Mouse (Mus musculus) stomach, postnatal 0 days (tissue): ENCODE results near the gene Csnk2a2. TPM values are rescaled to one million over a fixed set of nuclear protein-coding genes. Genes with fewer than 3 reads are reported as not detected.

Experiments used
- ATAC-seq: fragments of 200-750 bp; cut with Nextera tagmentation; 2 replicates; pipeline ENCODE4 v1.8.0; 2017; ENCODE audit not compliant: low FRiP score, low TSS enrichment
- DNase-seq: peaks from one replicate; pipeline ENCODE4 v3.0.0-alpha.2; 2016; ENCODE audit warnings: low spot score
- H3K27ac ChIP-seq: fragments of 300-500 bp; sonication (generic); replicated peaks from 2 replicates; pipeline ENCODE4 v1.5.1; 2014; ENCODE audit warnings: mild to moderate bottlenecking, control low read depth
- H3K27me3 ChIP-seq: fragments of 300-500 bp; sonication (generic); 2 replicates; pipeline ENCODE4 v1.6.1; 2014; ENCODE audit warnings: low read length; ENCODE audit not compliant: control insufficient read depth, insufficient read depth
- H3K36me3 ChIP-seq: fragments of 300-500 bp; sonication (generic); 2 replicates; pipeline ENCODE4 v1.6.1; 2014; ENCODE audit warnings: low read length, mixed read lengths; ENCODE audit not compliant: control insufficient read depth, insufficient read depth
- H3K4me1 ChIP-seq: fragments of 300-500 bp; sonication (generic); replicated peaks from 2 replicates; pipeline ENCODE4 v1.6.1; 2014; ENCODE audit warnings: antibody characterized with exemption; ENCODE audit not compliant: control insufficient read depth, insufficient read depth
- H3K4me2 ChIP-seq: fragments of 300-500 bp; sonication (generic); replicated peaks from 2 replicates; pipeline ENCODE4 v1.6.1; 2014; ENCODE audit warnings: low read depth, mild to moderate bottlenecking, control low read depth, moderate library complexity
- H3K4me3 ChIP-seq: fragments of 300-500 bp; sonication (generic); 2 replicates; pipeline ENCODE4 v1.5.1; 2014; ENCODE audit warnings: low read depth, low read length, control low read depth
- H3K9ac ChIP-seq: fragments of 300-500 bp; sonication (generic); 2 replicates; pipeline ENCODE4 v1.6.1; 2014; ENCODE audit warnings: mild to moderate bottlenecking, low read length, control low read depth, mixed read lengths
- H3K9me3 ChIP-seq: fragments of 300-500 bp; sonication (generic); 2 replicates; pipeline ENCODE4 v1.6.1; 2016; ENCODE audit warnings: low read length; ENCODE audit not compliant: control insufficient read depth
- CTCF ChIP-seq: IDR thresholded peaks from 2 replicates; pipeline ENCODE4 v1.5.1; 2016; ENCODE audit warnings: antibody characterized with exemption, low read depth, mild to moderate bottlenecking, moderate library complexity
- EP300 ChIP-seq: optimal IDR thresholded peaks from 2 replicates; pipeline ENCODE3; 2016; ENCODE audit warnings: antibody characterized with exemption
- WGBS: fragments of 180-500 bp; shearing (Covaris S2); extraction: QIAGEN DNeasy Blood & Tissue Kit; methylation state at CpG from one replicate; pipeline ENCODE4 v1.1.7; 2014; 5-methylcytosine and 5-hydroxymethylcytosine counted together
- polyA plus RNA-seq: library from polyadenylated mRNA; unstranded; fragments of >200 nt; fragmentation: Nextera tagmentation; extraction: Ambion mirVana; gene quantifications from 2 replicates; pipeline ENCODE4 v1.2.1, GENCODE M21; 2015

The Csnk2a2 gene
- polyA plus RNA-seq, 1 experiment from 2014 or later, result 7.9 TPM

DNA sequence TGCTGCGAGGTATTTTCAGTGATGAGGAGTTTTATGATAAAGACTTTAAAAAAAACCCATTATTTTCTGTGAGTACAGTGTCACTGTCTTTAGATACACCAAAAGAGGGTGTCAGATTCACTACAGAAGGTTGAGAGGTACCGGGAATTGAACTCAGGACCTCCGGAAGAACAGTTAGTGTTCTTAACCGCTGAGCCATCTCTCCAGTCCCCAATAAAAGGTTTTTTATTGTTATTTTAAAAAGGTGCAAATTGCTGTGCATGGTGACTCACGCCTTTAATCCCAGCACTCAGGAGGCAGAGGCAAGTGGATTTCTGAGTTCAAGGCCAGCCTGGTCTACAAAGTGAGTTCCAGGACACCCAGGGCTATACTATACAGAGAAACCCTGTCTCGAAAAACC, 5.6 kb upstream of the Csnk2a2 start:
- no peaks in the 10 kb centered on the region for H3K27me3 ChIP-seq
- H3K9ac ChIP-seq, result no peak overlapping the region
- TF ChIP-seq CTCF (no peak), EP300 (no peak)
- H3K27ac ChIP-seq, result no peak overlapping the region
- DNase-seq (no peak), ATAC-seq (no peak)
- H3K36me3 ChIP-seq, result no peaks in the 10 kb centered on the region
- no peaks in the 10 kb centered on the region; the same call in 1 of the 2 replicates for H3K4me1 ChIP-seq
- no peaks in the 10 kb centered on the region for H3K9me3 ChIP-seq
- WGBS, result 85% methylated on average over 6 of the region's 6 CpGs
- H3K4me3 ChIP-seq, result no peak overlapping the region
- no peak overlapping the region for H3K4me2 ChIP-seq

DNA sequence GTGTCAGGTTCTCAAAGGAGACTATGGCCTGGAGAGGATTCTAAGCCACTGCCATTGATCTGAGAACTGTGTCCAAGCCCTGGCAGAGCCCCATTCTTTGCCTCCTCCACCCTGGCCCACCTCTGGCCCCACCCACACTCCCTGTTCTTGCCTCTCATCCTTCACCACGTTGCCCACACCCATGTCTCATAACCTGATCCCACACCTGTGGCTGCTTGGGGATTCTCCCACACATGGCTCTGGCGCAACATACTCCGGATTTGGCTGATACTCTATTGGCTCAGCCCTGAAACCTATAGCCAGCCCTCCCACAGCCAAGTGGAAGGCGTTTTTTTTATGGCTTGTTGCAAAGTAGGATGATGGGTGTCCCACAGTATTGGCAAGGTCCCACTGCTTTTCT, 2.2 kb upstream of the Csnk2a2 start:
- peak; percentile 51; the same call in 1 of the 2 replicates for ATAC-seq

DNA sequence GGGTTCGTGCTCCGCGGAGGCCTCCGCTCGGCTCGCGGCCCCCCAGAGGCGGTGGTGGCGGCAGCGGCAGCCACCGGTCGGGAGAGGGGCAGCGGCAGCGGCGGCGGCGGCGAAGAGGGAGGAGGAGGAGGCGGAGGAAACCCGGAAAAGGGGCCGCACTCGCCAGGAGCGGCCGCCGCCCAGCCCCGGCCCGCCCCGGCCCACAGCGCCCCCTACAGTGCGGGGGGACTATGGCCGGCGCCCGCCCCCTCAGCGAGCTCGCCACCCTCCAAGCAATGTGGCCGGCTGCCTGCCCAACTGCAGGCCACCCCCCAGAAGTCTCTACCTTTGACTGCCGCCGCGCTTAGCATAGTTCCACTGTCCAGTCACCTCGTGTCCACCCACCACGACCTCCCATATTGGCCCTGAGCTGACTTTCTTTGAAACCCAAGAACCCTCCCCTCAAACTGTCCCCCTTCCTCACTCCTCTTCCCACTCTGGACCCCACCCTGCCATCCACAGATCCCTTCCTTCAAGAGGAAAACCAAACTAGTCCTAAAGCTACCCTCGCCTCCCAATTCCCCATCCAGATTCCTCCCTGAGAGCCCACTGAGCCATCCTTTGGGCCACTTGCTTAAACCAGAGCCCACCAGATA, 1.0 kb downstream of the Csnk2a2 start:
- TF ChIP-seq CTCF, result peak; percentile 78
- no peak for TF ChIP-seq EP300
- H3K4me2 ChIP-seq, result peak overlapping the region; percentile 92
- 4% methylated on average over 18 of the region's 42 CpGs for WGBS
- peak overlapping the region; percentile 58 for H3K27ac ChIP-seq
- no peaks in the 10 kb centered on the region for H3K9me3 ChIP-seq
- H3K4me3 ChIP-seq, result peak overlapping the region; percentile 79
- no peaks in the 10 kb centered on the region; the same call in 1 of the 2 replicates for H3K4me1 ChIP-seq
- peak; percentile 90 for DNase-seq
- peak; percentile 94 for ATAC-seq
- peak overlapping the region; percentile 94 for H3K9ac ChIP-seq
- H3K36me3 ChIP-seq, result peaks cover 6% of the 10 kb centered on the region
- no peaks in the 10 kb centered on the region for H3K27me3 ChIP-seq

More for the DNA sequence above, 2.2 kb upstream of the Csnk2a2 start:
- Histone ChIP-seq H3K4me2 (no peak overlapping the region), H3K36me3 (no peaks in the 10 kb centered on the region), H3K9ac (no peak overlapping the region), H3K4me3 (no peak overlapping the region), H3K27me3 (no peaks in the 10 kb centered on the region), H3K4me1 (no peaks in the 10 kb centered on the region; the same call in 1 of the 2 replicates), H3K27ac (0 out of 2 replicates have a peak overlapping the region, but pooled peaks have one; percentile 18), H3K9me3 (no peaks in the 10 kb centered on the region)
- TF ChIP-seq EP300, result no peak
- 46% methylated on average over 4 of the region's 4 CpGs for WGBS
- peak; percentile 20 for DNase-seq

DNA sequence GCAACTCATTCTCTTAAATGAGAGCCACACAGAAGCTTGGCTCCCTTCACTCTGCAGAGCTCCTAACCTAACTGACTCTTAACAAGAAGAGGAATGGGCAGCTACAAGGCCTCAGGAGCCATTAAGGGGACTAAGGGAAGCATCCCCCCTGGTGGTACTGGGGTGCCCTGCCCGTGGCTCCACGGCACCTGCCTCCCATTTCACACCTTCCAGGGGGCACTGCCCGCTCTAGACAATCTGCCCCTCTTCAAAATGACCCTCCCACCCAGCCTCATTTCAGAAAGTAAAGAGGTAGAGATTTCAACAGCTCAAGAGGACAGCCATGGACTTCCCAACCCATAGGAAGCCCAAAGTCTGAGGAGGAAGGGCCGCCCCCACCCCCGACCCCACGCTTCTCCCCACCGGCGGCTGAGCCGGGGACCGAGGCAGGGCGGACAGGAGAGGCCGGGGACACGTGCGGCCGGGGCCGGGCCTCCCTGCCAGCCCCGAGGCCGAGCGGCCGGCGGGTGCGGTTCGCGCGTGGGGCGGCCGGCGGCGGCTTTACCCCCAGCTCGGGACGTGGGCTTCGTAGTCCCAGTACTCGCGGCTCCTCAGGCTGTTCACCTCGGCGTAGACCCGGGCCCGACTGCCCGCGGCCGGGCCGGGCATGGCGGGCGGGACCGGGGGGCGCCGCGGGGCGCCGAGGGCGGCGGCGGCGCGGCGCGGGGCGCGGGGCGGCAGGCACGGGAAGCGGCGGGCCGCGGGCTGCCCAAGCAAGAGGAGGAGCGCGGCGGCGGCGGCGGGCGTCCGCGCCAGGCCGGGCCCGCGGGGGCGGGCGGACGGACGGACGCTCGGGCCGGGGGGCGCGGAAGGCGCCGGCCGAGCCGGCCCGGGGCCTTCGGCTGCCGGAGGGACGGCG, 1.8 kb downstream of the Csnk2a2 start:
- H3K4me1 ChIP-seq, result no peaks in the 10 kb centered on the region; the same call in 1 of the 2 replicates
- H3K4me2 ChIP-seq, result peak overlapping the region; percentile 92
- ATAC-seq (peak; percentile 45), DNase-seq (peak; percentile 29)
- H3K4me3 ChIP-seq, result peak overlapping the region; percentile 88
- peak overlapping the region; percentile 58 for H3K27ac ChIP-seq
- under 1% methylated on average over 53 of the region's 95 CpGs for WGBS
- H3K9ac ChIP-seq, result peak overlapping the region; percentile 94
- peaks cover 10% of the 10 kb centered on the region for H3K36me3 ChIP-seq
- H3K9me3 ChIP-seq, result no peaks in the 10 kb centered on the region
- TF ChIP-seq EP300, result no peak
- TF ChIP-seq CTCF, result peak; percentile 22
- H3K27me3 ChIP-seq, result no peaks in the 10 kb centered on the region

DNA sequence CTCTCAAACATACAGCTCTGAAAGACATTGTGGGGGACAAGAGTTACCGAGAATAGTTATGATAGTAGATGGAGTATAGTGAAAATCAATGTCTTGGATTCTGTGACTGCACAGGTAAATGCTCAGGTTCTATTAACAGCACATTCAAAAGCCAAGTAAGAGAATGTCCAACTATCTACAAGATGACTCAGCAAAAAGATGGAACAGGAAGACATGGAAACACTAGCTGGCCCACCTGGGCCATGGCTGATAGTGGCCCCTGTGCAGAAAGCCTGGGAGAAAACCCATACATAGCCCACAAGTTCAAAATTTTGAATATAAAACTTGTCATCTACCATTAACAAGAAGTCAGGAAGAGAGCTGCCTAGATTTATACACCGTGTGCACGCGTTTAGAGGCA, 19.8 kb downstream of the Csnk2a2 start:
- Histone ChIP-seq H3K27me3 (no peaks in the 10 kb centered on the region), H3K36me3 (peaks cover 11% of the 10 kb centered on the region; the same call in 1 of the 2 replicates), H3K9me3 (no peaks in the 10 kb centered on the region), H3K27ac (no peak overlapping the region), H3K4me2 (no peak overlapping the region), H3K9ac (no peak overlapping the region), H3K4me1 (no peaks in the 10 kb centered on the region), H3K4me3 (no peak overlapping the region)
- DNase-seq (no peak), ATAC-seq (no peak)
- TF ChIP-seq EP300 (no peak), CTCF (no peak)
- 96% methylated on average over 4 of the region's 4 CpGs for WGBS

DNA sequence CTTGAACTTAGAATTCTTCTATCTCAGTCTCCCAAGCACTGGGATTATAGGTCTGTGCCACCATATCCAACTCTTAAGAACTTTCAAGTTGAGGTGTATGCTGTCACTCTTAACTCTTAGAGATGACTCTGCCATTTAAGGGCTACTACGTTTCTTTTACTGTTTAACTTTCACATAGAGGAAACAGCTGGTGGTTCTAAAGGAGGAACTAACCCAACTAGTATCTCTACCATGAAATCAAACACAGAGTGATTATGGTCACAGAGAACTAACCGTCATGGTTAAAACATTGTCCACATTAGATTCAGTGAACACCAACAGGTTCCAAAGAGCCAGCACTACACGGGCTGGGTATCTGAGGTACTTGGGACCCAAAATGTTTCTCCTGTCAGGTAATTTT, 20.8 kb downstream of the Csnk2a2 start:
- no peaks in the 10 kb centered on the region for H3K4me1 ChIP-seq
- H3K36me3 ChIP-seq, result peaks cover 15% of the 10 kb centered on the region; the same call in 1 of the 2 replicates
- H3K27ac ChIP-seq, result no peak overlapping the region
- no peak overlapping the region for H3K4me2 ChIP-seq
- H3K27me3 ChIP-seq, result no peaks in the 10 kb centered on the region
- no peaks in the 10 kb centered on the region for H3K9me3 ChIP-seq
- TF ChIP-seq EP300 (no peak), CTCF (no peak)
- ATAC-seq, result no peak
- no peak overlapping the region for H3K9ac ChIP-seq
- WGBS, result 87% methylated on average over 3 of the region's 3 CpGs
- no peak overlapping the region for H3K4me3 ChIP-seq
- DNase-seq, result no peak
